Mouse (Mus musculus): ENCODE measurements around the gene Gpr146. TPM values are rescaled to one million over a fixed set of nuclear protein-coding genes. Genes with fewer than 3 reads are reported as not detected.

Gene Gpr146
- polyA plus RNA-seq, 1 experiment from 2014 or later = 2.4 TPM

- H3K36me3 ChIP-seq = no peaks in the 10 kb centered on the region
Measured at GRCm38 (mm10) chr5:139373889-139374444, 3.5 kb upstream of the Gpr146 start.

DNA sequence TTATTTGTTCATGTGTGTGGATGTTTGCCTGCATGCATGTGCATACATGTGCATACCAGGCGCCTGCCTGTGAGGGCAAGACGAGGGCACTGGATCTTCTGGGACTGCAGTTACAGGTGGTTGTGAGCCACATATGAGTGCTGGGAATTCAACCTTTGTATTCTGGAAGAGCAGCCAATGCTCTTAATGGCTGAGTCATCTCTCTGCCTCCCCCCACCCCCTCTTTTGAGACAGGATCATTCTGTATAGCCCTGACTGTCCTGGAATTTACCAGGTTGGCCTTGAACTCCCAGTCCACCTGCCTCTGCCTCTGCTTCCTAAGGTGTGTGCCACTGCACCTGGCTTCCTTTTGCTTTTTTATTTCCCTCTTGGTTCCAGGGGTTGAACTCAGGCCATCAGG lies 2.7 kb upstream of the Gpr146 start:
- Histone ChIP-seq H3K4me1 (replicated peaks) (peaks cover 49% of the 10 kb centered on the region), H3K27ac (no peak overlapping the region), H3K4me2 (no peak overlapping the region), H3K9ac (no peak overlapping the region), H3K36me3 (no peaks in the 10 kb centered on the region), H3K4me3 (no peak overlapping the region), H3K27me3 (no peaks in the 10 kb centered on the region), H3K9me3 (no peaks in the 10 kb centered on the region)
- 87% methylated on average over 2 of the region's 2 CpGs for WGBS
- no peak for ATAC-seq (ENCODE audit: low FRiP score)

More at GRCm38 (mm10) chr5:139373889-139374444, 3.5 kb upstream of the Gpr146 start:
- Histone ChIP-seq H3K4me1 (replicated peaks) (peaks cover 43% of the 10 kb centered on the region), H3K4me3 (no peak overlapping the region), H3K9ac (no peak overlapping the region), H3K4me2 (no peak overlapping the region), H3K27me3 (no peaks in the 10 kb centered on the region), H3K27ac (no peak overlapping the region), H3K9me3 (no peaks in the 10 kb centered on the region)
- no peak for ATAC-seq (ENCODE audit: low FRiP score)
- WGBS = 74% methylated on average over 6 of the region's 6 CpGs

DNA sequence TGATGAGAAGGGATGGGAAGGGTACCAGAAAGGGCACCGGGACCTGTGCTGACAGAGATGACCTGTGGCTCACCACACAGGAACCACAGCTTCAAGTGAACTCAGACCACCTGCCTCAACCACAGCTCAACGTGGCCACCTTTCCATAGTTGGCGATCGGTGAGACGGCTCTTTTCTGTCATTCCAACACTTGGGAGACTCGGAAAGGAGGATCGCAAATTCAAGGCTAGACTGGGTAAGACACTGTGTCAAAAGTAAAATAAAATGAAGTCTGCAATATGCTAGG lies 717 bp downstream of the Gpr146 start:
- Histone ChIP-seq H3K27me3 (no peaks in the 10 kb centered on the region), H3K4me3 (no peak overlapping the region), H3K9ac (peak overlapping the region; percentile 5; the same call in 1 of the 2 replicates), H3K4me2 (no peak overlapping the region), H3K9me3 (no peaks in the 10 kb centered on the region), H3K27ac (peak overlapping the region; percentile 27), H3K4me1 (replicated peaks) (peaks cover 52% of the 10 kb centered on the region), H3K36me3 (no peaks in the 10 kb centered on the region)
- WGBS = 85% methylated on average over 7 of the region's 7 CpGs
- ATAC-seq (ENCODE audit: low FRiP score) = no peak

- Histone ChIP-seq H3K36me3 (no peaks in the 10 kb centered on the region), H3K9me3 (no peaks in the 10 kb centered on the region), H3K27me3 (no peaks in the 10 kb centered on the region), H3K4me3 (no peak overlapping the region), H3K27ac (peak overlapping the region; percentile 14; the same call in 1 of the 2 replicates), H3K4me2 (no peak overlapping the region), H3K9ac (no peak overlapping the region), H3K4me1 (replicated peaks) (peaks cover 54% of the 10 kb centered on the region)
- 45% methylated on average over 21 of the region's 21 CpGs for WGBS
- ATAC-seq (ENCODE audit: low FRiP score) = peak; percentile 31; the same call in 1 of the 2 replicates
Measured at GRCm38 (mm10) chr5:139378986-139379629, 1.6 kb downstream of the Gpr146 start.

GRCm38 (mm10) chr5:139379771-139380384 lies 2.4 kb downstream of the Gpr146 start:
- Histone ChIP-seq H3K27me3 (no peaks in the 10 kb centered on the region), H3K9ac (peak overlapping the region; percentile 79), H3K36me3 (no peaks in the 10 kb centered on the region), H3K4me1 (replicated peaks) (peaks cover 54% of the 10 kb centered on the region), H3K4me2 (peak overlapping the region; percentile 87), H3K9me3 (no peaks in the 10 kb centered on the region), H3K27ac (peak overlapping the region; percentile 62; the same call in 1 of the 2 replicates), H3K4me3 (peak overlapping the region; percentile 64)
- peak; percentile 45 for ATAC-seq (ENCODE audit: low FRiP score)
- WGBS = 25% methylated on average over 8 of the region's 8 CpGs

- H3K27me3 ChIP-seq = no peaks in the 10 kb centered on the region
- peak overlapping the region; percentile 87 for H3K4me2 ChIP-seq
- H3K27ac ChIP-seq = peak overlapping the region; percentile 73
- peaks cover 54% of the 10 kb centered on the region for H3K4me1 ChIP-seq (replicated peaks)
- peak; percentile 73 for ATAC-seq (ENCODE audit: low FRiP score)
- peak overlapping the region; percentile 64 for H3K4me3 ChIP-seq
- WGBS = 3% methylated on average over 64 of the region's 73 CpGs
- H3K9ac ChIP-seq = peak overlapping the region; percentile 79
- H3K36me3 ChIP-seq = no peaks in the 10 kb centered on the region
- no peaks in the 10 kb centered on the region for H3K9me3 ChIP-seq
Measured at GRCm38 (mm10) chr5:139380385-139381248, 3.1 kb downstream of the Gpr146 start.

GRCm38 (mm10) chr5:139381586-139382513 lies 4.4 kb downstream of the Gpr146 start:
- H3K27me3 ChIP-seq = no peaks in the 10 kb centered on the region
- no peak overlapping the region for H3K4me3 ChIP-seq
- no peaks in the 10 kb centered on the region for H3K9me3 ChIP-seq
- H3K36me3 ChIP-seq = no peaks in the 10 kb centered on the region
- H3K4me1 ChIP-seq (replicated peaks) = peaks cover 54% of the 10 kb centered on the region
- 83% methylated on average over 18 of the region's 18 CpGs for WGBS
- ATAC-seq (ENCODE audit: low FRiP score) = no peak
- H3K9ac ChIP-seq = no peak overlapping the region
- 0 out of 2 replicates have a peak overlapping the region, but pooled peaks have one; percentile 10 for H3K4me2 ChIP-seq
- H3K27ac ChIP-seq = peak overlapping the region; percentile 67

DNA sequence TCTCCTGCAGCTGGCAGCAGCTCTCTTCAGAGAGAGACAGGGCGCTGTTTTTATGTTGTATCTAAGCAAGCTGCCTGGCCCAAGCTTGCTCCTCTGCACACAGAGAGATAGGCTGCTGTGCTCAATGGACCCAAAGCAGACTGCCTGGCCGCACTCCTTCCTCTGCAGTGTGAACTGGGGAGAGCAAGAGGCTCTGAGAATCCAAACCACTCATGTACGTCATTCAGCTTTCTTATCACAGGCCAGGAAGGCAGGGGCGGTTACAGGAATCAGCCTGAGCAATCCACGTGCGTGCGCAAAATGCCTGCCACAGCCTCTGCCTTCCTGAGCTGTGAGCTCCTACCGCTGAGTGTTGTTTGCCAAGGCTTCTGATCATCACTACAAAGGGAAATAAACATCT lies 5.3 kb downstream of the Gpr146 start:
- Histone ChIP-seq H3K27me3 (no peaks in the 10 kb centered on the region), H3K4me3 (no peak overlapping the region), H3K4me2 (no peak overlapping the region), H3K4me1 (replicated peaks) (peaks cover 57% of the 10 kb centered on the region), H3K9ac (peak overlapping the region; percentile 24), H3K27ac (peak overlapping the region; percentile 67), H3K9me3 (no peaks in the 10 kb centered on the region), H3K36me3 (no peaks in the 10 kb centered on the region)
- 72% methylated on average over 8 of the region's 8 CpGs for WGBS
- no peak for ATAC-seq (ENCODE audit: low FRiP score)

GRCm38 (mm10) chr5:139383234-139383633 lies 5.7 kb downstream of the Gpr146 start:
- WGBS = 63% methylated on average over 9 of the region's 9 CpGs
- Histone ChIP-seq H3K4me2 (no peak overlapping the region), H3K27ac (peak overlapping the region; percentile 67), H3K9ac (peak overlapping the region; percentile 24), H3K4me3 (no peak overlapping the region), H3K9me3 (no peaks in the 10 kb centered on the region), H3K36me3 (no peaks in the 10 kb centered on the region), H3K4me1 (replicated peaks) (peaks cover 57% of the 10 kb centered on the region), H3K27me3 (no peaks in the 10 kb centered on the region)
- ATAC-seq (ENCODE audit: low FRiP score) = no peak

GRCm38 (mm10) chr5:139384531-139384930 lies 7.0 kb downstream of the Gpr146 start:
- 70% methylated on average over 10 of the region's 10 CpGs for WGBS
- H3K27me3 ChIP-seq = no peaks in the 10 kb centered on the region
- no peaks in the 10 kb centered on the region for H3K9me3 ChIP-seq
- H3K4me3 ChIP-seq = no peak overlapping the region
- no peak overlapping the region for H3K4me2 ChIP-seq
- ATAC-seq (ENCODE audit: low FRiP score) = no peak
- peaks cover 59% of the 10 kb centered on the region for H3K4me1 ChIP-seq (replicated peaks)
- no peaks in the 10 kb centered on the region for H3K36me3 ChIP-seq
- no peak overlapping the region for H3K9ac ChIP-seq
- H3K27ac ChIP-seq = no peak overlapping the region

DNA sequence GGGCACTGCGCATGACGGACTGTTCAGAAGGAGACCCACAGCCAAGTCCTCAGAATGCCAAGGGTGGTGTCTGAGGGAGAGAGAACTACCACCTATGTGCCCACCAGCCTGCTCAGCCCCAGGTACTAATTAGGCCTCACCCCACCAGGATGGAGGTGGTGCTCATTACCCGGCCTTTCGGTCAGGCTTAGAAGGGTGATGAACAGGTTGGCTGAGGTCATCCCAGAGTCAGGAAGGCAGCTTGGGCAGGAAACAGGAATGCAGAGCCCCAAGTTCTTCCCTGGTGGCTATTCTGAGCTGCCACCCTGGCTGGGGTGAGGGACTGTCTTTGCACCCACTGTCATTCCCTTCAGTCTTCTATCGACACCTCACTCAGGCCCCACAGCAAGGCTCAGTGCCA lies 8.6 kb downstream of the Gpr146 start:
- H3K4me2 ChIP-seq = no peak overlapping the region
- H3K4me1 ChIP-seq (replicated peaks) = peaks cover 57% of the 10 kb centered on the region
- H3K4me3 ChIP-seq = no peak overlapping the region
- H3K27ac ChIP-seq = no peak overlapping the region
- ATAC-seq (ENCODE audit: low FRiP score) = no peak
- 94% methylated on average over 5 of the region's 5 CpGs for WGBS
- H3K9me3 ChIP-seq = no peaks in the 10 kb centered on the region
- H3K27me3 ChIP-seq = no peaks in the 10 kb centered on the region
- H3K9ac ChIP-seq = no peak overlapping the region
- no peaks in the 10 kb centered on the region for H3K36me3 ChIP-seq

Data from hindbrain, embryonic 13.5 days (tissue).